19 mouse cellular contexts compared by ENCODE assay signal in the genomic region with DNA sequence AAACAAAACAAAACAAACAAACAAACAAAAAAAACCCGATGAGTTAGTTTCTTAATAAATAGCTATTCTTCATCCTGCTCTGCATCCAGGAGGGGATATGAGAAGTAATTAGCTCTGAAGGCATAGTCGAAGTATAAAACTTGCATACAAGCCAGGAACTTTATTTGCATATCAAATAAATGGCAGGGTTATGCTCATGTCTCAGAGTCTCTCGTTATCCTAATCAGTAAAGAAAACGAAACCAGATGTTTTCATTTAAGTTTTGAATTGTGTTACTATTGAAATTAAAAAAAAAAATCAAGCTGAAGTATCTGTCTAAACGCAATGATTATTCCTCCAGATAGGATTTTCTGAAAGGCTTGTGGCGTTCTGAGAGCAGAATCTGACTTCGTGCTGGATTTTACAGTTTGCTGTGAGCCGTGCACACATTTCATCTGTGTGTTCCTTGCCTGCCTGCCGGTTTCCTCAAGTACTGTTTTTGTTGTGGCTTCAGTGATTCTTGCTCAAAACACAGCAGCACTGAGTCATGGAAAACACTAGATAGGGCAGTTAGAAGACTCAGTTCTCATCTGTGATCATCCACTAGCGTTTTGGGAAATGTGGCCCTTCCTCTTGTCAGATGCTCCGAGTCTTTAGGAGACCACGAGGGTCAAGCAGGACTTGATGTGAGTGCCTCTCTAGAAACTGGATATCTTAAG.
DNase-seq lines count a peak whose midpoint lies in the region; ATAC-seq and TF ChIP-seq lines count a peak whose summit lies in the region.
"Had no signal": no experiment of that assay in that cellular context is flagged by ENCODE, and none has a peak within 500 bp of the region (broad histone marks: within the 10 kb centered on the region; RNA-seq: fewer than 3 reads in every experiment).

No protein-coding gene starts in this region.

- TF ChIP-seq CTCF in forebrain, postnatal 0 days (IDR thresholded peaks at IDR 0.05; ENCODE audit: low read depth) = no peak

- no peaks in the 10 kb centered on the region for H3K27me3 ChIP-seq in forebrain, embryonic 16.5 days (replicated peaks; ENCODE audit: control insufficient read depth, insufficient read depth, low read length)
- no peaks in the 10 kb centered on the region for H3K27me3 ChIP-seq in forebrain, postnatal 0 days (ENCODE audit: insufficient read depth, low read length)
- H3K27me3 ChIP-seq: heart, embryonic 15.5 days; limb, embryonic 13.5 days had no signal

- ATAC-seq in forebrain, embryonic 16.5 days = no peak
- no peak for ATAC-seq in forebrain, postnatal 0 days
- ATAC-seq in inflammation-experienced regulatory T-cells, adult 6 months = peak; percentile 67
- ATAC-seq: lung, postnatal 0 days; midbrain, embryonic 16.5 days had no signal

- no peak overlapping the region for H3K4me3 ChIP-seq in forebrain, embryonic 16.5 days (replicated peaks; ENCODE audit: low read length)
- H3K4me3 ChIP-seq in forebrain, postnatal 0 days (ENCODE audit: low read depth, low read length) = no peak overlapping the region
- H3K4me3 ChIP-seq: heart, embryonic 15.5 days; limb, embryonic 13.5 days; liver, embryonic 15.5 days had no signal

- peaks cover 9% of the 10 kb centered on the region for H3K4me1 ChIP-seq in forebrain, embryonic 16.5 days (replicated peaks; ENCODE audit: control insufficient read depth, insufficient read depth, low read length)
- no peaks in the 10 kb centered on the region for H3K4me1 ChIP-seq in forebrain, postnatal 0 days (ENCODE audit: insufficient read depth)
- H3K4me1 ChIP-seq: heart, embryonic 15.5 days; liver, embryonic 15.5 days had no signal

- peak overlapping the region; percentile 17 for H3K4me2 ChIP-seq in forebrain, embryonic 16.5 days (ENCODE audit: low read length)
- no peak overlapping the region for H3K4me2 ChIP-seq in forebrain, postnatal 0 days (ENCODE audit: low read depth)
- H3K4me2 ChIP-seq: heart, embryonic 15.5 days; limb, embryonic 13.5 days; liver, embryonic 15.5 days had no signal

- H3K9me3 ChIP-seq in forebrain, embryonic 16.5 days (ENCODE audit: control insufficient read depth, low read length) = no peaks in the 10 kb centered on the region
- no peaks in the 10 kb centered on the region for H3K9me3 ChIP-seq in forebrain, postnatal 0 days (ENCODE audit: low read length)
- H3K9me3 ChIP-seq: G1E; heart, embryonic 15.5 days; limb, embryonic 13.5 days; liver, embryonic 15.5 days had no signal

- 0 out of 2 replicates have a peak overlapping the region, but pooled peaks have one; percentile 25 for H3K9ac ChIP-seq in forebrain, embryonic 16.5 days (replicated peaks; ENCODE audit: low read depth, low read length)
- no peak overlapping the region for H3K9ac ChIP-seq in forebrain, postnatal 0 days
- H3K9ac ChIP-seq: heart, embryonic 15.5 days; limb, embryonic 13.5 days; liver, embryonic 15.5 days had no signal

- H3K36me3 ChIP-seq in forebrain, embryonic 16.5 days (ENCODE audit: control insufficient read depth, insufficient read depth) = no peaks in the 10 kb centered on the region
- H3K36me3 ChIP-seq in forebrain, postnatal 0 days (ENCODE audit: insufficient read depth) = no peaks in the 10 kb centered on the region
- H3K36me3 ChIP-seq: G1E; heart, embryonic 15.5 days; limb, embryonic 13.5 days; liver, embryonic 15.5 days had no signal

- H3K27ac ChIP-seq in forebrain, embryonic 16.5 days (ENCODE audit: low read length) = no peak overlapping the region
- H3K27ac ChIP-seq in forebrain, postnatal 0 days (ENCODE audit: low read depth, low read length) = no peak overlapping the region
- H3K27ac ChIP-seq: heart, embryonic 15.5 days; limb, embryonic 13.5 days; liver, embryonic 15.5 days; stomach, postnatal 0 days had no signal

- DNase-seq in forebrain, postnatal 0 days = no peak
- DNase-seq in 416B (ENCODE audit: low read depth) = peak; percentile 75
- peak; percentile 15 for DNase-seq in NIH3T3 (ENCODE audit: low read depth)
- DNase-seq in urinary bladder, postnatal 36 days (ENCODE audit: low spot score in 2 of 2) = no peak
- no peak for DNase-seq in right cerebral cortex, postnatal 25 days
- DNase-seq in layer of hippocampus, postnatal 25 days (ENCODE audit: extremely low spot score in 1 of 2, low spot score in 1 of 2) = no peak
- DNase-seq: adrenal gland, postnatal 25 days; B cell, adult 2 months; cerebellum, adult 18-20 months; thymus, postnatal 36 days had no signal

- 29% methylated on average over 12 of the region's 12 CpGs for WGBS in forebrain, embryonic 16.5 days
- 25% methylated on average over 12 of the region's 12 CpGs for WGBS in forebrain, postnatal 0 days

Comparison
In these comparisons a context has a peak if more than half of its experiments do, and no peak if none do; other contexts are left out.
1. DNase-seq: peak in 416B (single experiment) and NIH3T3 (single experiment); none in forebrain, postnatal 0 days (single experiment), urinary bladder, postnatal 36 days (0 of 2), right cerebral cortex, postnatal 25 days (single experiment) and layer of hippocampus, postnatal 25 days (0 of 2).